Mouse (Mus musculus) kidney, embryonic 15.5 days (tissue): Measurements from ENCODE around the gene Gm4340. TPM values are rescaled to one million over a fixed set of nuclear protein-coding genes. Genes with fewer than 3 reads are reported as not detected.
"Not testable (repeated sequence)": the region's sequence is repeated elsewhere in the genome, so short reads cannot be mapped to it uniquely, and the experiment has no call there.

Experiments
- ATAC-seq: fragments of 200-750 bp; cut with Nextera tagmentation; replicated peaks from 2 replicates; pipeline ENCODE4 v1.8.0; 2017; ENCODE audit warnings: moderate TSS enrichment; ENCODE audit not compliant: low FRiP score
- H3K27ac ChIP-seq: fragments of 300-500 bp; sonication (generic); 2 replicates; pipeline ENCODE4 v1.5.1; 2015; ENCODE audit warnings: mild to moderate bottlenecking, inconsistent platforms
- H3K27me3 ChIP-seq: fragments of 300-500 bp; sonication (generic); 2 replicates; pipeline ENCODE4 v1.6.1; 2015; ENCODE audit warnings: inconsistent platforms
- H3K36me3 ChIP-seq: fragments of 300-500 bp; sonication (generic); 2 replicates; pipeline ENCODE4 v1.6.1; 2015; ENCODE audit warnings: inconsistent platforms
- H3K4me1 ChIP-seq: fragments of 300-500 bp; sonication (generic); 2 replicates; pipeline ENCODE4 v1.6.1; 2015; ENCODE audit warnings: inconsistent platforms
- H3K4me2 ChIP-seq: fragments of 300-500 bp; sonication (generic); 2 replicates; pipeline ENCODE4 v1.6.1; 2015; ENCODE audit warnings: moderate library complexity, mild to moderate bottlenecking, inconsistent platforms
- H3K4me3 ChIP-seq: fragments of 300-500 bp; sonication (generic); replicated peaks from 2 replicates; pipeline ENCODE4 v1.5.1; 2015; ENCODE audit warnings: mild to moderate bottlenecking, inconsistent platforms
- H3K9ac ChIP-seq: fragments of 300-500 bp; sonication (generic); 2 replicates; pipeline ENCODE4 v1.6.1; 2015; ENCODE audit warnings: mild to moderate bottlenecking, inconsistent platforms
- H3K9me3 ChIP-seq: fragments of 300-500 bp; sonication (generic); replicated peaks from 2 replicates; pipeline ENCODE4 v1.6.1; 2016; ENCODE audit warnings: inconsistent platforms
- WGBS: fragments of 180-500 bp; shearing (Covaris S2); methylation state at CpG from one replicate; pipeline ENCODE4 v1.1.7; 2015; ENCODE audit warnings: mixed read lengths; 5-methylcytosine and 5-hydroxymethylcytosine counted together
- polyA plus RNA-seq: library from polyadenylated mRNA; unstranded; fragments of >200 nt; fragmentation: Nextera tagmentation; extraction: Ambion mirVana; gene quantifications from 2 replicates; pipeline ENCODE4 v1.2.1, GENCODE M21; 2015

Gene Gm4340
- polyA plus RNA-seq = not detected in 2 replicates

DNA sequence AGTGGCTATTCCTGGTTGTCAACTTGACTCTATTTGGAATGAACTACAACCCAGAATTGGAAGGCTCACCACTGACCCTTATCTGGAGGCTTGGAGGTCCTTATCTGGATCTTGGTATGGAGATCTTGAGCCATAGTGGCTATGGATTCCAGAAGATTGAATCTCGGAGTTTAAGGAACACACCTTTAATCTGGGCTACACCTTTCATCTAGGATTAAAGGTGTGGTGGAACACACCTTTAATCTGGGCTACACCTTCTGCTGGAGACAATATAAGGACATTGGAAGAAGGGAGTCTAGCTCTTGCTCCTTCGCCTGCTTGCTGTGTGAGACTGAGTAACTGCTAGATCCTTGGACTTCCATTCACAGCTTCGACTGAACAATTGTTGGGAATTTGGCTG lies at the start of gene Gm4340:
TSS of gene Gm4340 (plus strand) at position 301 of the 400 bp plus-strand sequence.
- H3K9ac ChIP-seq, H3K4me2 ChIP-seq, H3K36me3 ChIP-seq, ATAC-seq, H3K4me1 ChIP-seq, H3K27me3 ChIP-seq, H3K27ac ChIP-seq, H3K4me3 ChIP-seq, H3K9me3 ChIP-seq: not testable (repeated sequence)
- WGBS = no CpG with 5 or more reads among the region's 3 CpGs

DNA sequence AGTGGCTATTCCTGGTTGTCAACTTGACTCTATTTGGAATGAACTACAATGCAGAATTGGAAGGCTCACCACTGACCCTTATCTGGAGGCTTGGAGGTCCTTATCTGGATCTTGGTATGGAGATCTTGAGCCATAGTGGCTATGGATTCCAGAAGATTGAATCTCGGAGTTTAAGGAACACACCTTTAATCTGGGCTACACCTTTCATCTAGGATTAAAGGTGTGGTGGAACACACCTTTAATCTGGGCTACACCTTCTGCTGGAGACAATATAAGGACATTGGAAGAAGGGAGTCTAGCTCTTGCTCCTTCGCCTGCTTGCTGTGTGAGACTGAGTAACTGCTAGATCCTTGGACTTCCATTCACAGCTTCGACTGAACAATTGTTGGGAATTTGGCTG lies 42.6 kb upstream of the Gm4340 start, which contains the start of gene Gm6763:
TSS of gene Gm6763 (plus strand) at position 301 of the 400 bp plus-strand sequence.
- not testable (repeated sequence) for H3K4me2 ChIP-seq

GRCm38 (mm10) chr10:104159706-104160105 lies 34.1 kb upstream of the Gm4340 start, which contains the start of gene Gm8764:
Gene Gm8764, plus strand, starts transcription at chr10:104160006.
- no CpG with 5 or more reads among the region's 3 CpGs for WGBS
- H3K27me3 ChIP-seq, H3K9me3 ChIP-seq, H3K27ac ChIP-seq, ATAC-seq, H3K36me3 ChIP-seq, H3K4me3 ChIP-seq, H3K4me2 ChIP-seq, H3K4me1 ChIP-seq, H3K9ac ChIP-seq: not testable (repeated sequence)

More for the DNA sequence above, 42.6 kb upstream of the Gm4340 start, which contains the start of gene Gm6763:
- H3K9ac ChIP-seq, H3K27ac ChIP-seq, H3K27me3 ChIP-seq, H3K36me3 ChIP-seq, ATAC-seq, H3K4me3 ChIP-seq, H3K4me1 ChIP-seq, H3K9me3 ChIP-seq: not testable (repeated sequence)
- WGBS = no CpG with 5 or more reads among the region's 3 CpGs

DNA sequence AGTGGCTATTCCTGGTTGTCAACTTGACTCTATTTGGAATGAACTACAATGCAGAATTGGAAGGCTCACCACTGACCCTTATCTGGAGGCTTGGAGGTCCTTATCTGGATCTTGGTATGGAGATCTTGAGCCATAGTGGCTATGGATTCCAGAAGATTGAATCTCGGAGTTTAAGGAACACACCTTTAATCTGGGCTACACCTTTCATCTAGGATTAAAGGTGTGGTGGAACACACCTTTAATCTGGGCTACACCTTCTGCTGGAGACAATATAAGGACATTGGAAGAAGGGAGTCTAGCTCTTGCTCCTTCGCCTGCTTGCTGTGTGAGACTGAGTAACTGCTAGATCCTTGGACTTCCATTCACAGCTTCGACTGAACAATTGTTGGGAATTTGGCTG lies 25.6 kb upstream of the Gm4340 start, which contains the start of gene Gm21304:
TSS of gene Gm21304 (plus strand) at position 301 of the 400 bp plus-strand sequence.
- not testable (repeated sequence) for H3K36me3 ChIP-seq, H3K4me1 ChIP-seq, H3K9me3 ChIP-seq, ATAC-seq, H3K9ac ChIP-seq, H3K4me3 ChIP-seq, H3K27ac ChIP-seq, H3K4me2 ChIP-seq, H3K27me3 ChIP-seq
- no CpG with 5 or more reads among the region's 3 CpGs for WGBS

DNA sequence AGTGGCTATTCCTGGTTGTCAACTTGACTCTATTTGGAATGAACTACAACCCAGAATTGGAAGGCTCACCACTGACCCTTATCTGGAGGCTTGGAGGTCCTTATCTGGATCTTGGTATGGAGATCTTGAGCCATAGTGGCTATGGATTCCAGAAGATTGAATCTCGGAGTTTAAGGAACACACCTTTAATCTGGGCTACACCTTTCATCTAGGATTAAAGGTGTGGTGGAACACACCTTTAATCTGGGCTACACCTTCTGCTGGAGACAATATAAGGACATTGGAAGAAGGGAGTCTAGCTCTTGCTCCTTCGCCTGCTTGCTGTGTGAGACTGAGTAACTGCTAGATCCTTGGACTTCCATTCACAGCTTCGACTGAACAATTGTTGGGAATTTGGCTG lies 17.1 kb upstream of the Gm4340 start, which contains the start of gene Gm21312:
TSS of gene Gm21312 (plus strand) at position 301 of the 400 bp plus-strand sequence.
- not testable (repeated sequence) for H3K4me2 ChIP-seq, H3K4me1 ChIP-seq, H3K9me3 ChIP-seq, H3K9ac ChIP-seq, H3K4me3 ChIP-seq, ATAC-seq, H3K36me3 ChIP-seq, H3K27me3 ChIP-seq, H3K27ac ChIP-seq
- no CpG with 5 or more reads among the region's 3 CpGs for WGBS

DNA sequence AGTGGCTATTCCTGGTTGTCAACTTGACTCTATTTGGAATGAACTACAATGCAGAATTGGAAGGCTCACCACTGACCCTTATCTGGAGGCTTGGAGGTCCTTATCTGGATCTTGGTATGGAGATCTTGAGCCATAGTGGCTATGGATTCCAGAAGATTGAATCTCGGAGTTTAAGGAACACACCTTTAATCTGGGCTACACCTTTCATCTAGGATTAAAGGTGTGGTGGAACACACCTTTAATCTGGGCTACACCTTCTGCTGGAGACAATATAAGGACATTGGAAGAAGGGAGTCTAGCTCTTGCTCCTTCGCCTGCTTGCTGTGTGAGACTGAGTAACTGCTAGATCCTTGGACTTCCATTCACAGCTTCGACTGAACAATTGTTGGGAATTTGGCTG lies 8.6 kb upstream of the Gm4340 start, which contains the start of gene Gm20765:
TSS of gene Gm20765 (plus strand) at position 301 of the 400 bp plus-strand sequence.
- not testable (repeated sequence) for H3K4me3 ChIP-seq, H3K9ac ChIP-seq, H3K9me3 ChIP-seq, H3K36me3 ChIP-seq, H3K4me2 ChIP-seq, H3K27ac ChIP-seq, H3K27me3 ChIP-seq, ATAC-seq, H3K4me1 ChIP-seq
- no CpG with 5 or more reads among the region's 3 CpGs for WGBS

DNA sequence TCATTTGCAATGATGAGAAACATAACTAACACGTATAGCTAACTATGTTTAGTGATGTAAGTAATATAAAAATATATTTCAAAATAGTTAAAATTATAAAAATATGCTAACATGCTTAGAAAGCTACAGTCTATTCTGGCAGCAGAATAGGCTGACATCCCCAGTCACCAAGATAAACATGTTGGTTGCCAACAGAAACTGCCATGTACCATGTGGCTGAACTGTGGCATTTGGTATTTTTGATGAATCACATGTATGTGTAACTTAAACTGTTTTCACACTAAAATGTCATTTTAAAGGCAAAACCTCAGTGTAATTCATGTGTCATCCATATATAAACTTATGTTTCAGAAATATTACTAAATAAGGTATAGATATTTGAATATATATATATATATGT lies 15.8 kb downstream of the Gm4340 start:
- Histone ChIP-seq H3K4me1 (no peaks in the 10 kb centered on the region), H3K27ac (no peak overlapping the region), H3K9me3 (no peaks in the 10 kb centered on the region), H3K27me3 (no peaks in the 10 kb centered on the region), H3K4me3 (no peak overlapping the region), H3K4me2 (no peak overlapping the region), H3K9ac (no peak overlapping the region), H3K36me3 (no peaks in the 10 kb centered on the region)
- WGBS = 86% methylated on average over 1 of the region's 1 CpGs
- ATAC-seq = no peak

GRCm38 (mm10) chr10:104210268-104210990 lies 16.6 kb downstream of the Gm4340 start:
- Histone ChIP-seq H3K27ac (no peak overlapping the region), H3K27me3 (no peaks in the 10 kb centered on the region), H3K4me1 (no peaks in the 10 kb centered on the region), H3K36me3 (no peaks in the 10 kb centered on the region), H3K4me3 (no peak overlapping the region), H3K9me3 (no peaks in the 10 kb centered on the region), H3K4me2 (no peak overlapping the region), H3K9ac (no peak overlapping the region)
- no peak for ATAC-seq
- WGBS = 53% methylated on average over 3 of the region's 3 CpGs

DNA sequence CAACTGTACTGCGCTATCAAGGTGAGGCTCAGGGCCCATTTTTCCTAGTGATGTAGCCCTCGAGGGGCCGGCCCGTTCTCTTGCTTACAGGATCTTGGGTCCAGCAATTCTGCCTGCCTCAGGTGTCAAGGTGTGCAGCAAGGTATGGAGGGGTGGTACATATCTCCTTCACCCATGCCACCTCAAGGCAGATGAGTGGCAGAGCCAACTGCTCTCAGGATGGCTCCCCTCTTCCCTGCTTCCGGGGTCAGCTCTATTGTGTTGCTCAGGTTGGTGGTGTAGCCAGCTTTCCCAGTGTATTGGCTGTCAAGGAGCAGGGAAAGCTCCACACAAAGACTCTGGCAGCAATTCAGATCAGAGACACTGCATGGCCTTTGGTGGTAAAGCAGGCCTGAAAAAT lies 20.7 kb downstream of the Gm4340 start:
- Histone ChIP-seq H3K4me3 (no peak overlapping the region), H3K9me3 (no peaks in the 10 kb centered on the region), H3K27ac (no peak overlapping the region), H3K4me2 (no peak overlapping the region), H3K9ac (no peak overlapping the region), H3K4me1 (no peaks in the 10 kb centered on the region), H3K27me3 (no peaks in the 10 kb centered on the region), H3K36me3 (no peaks in the 10 kb centered on the region)
- ATAC-seq = no peak
- 85% methylated on average over 5 of the region's 5 CpGs for WGBS

- Histone ChIP-seq H3K36me3 (no peaks in the 10 kb centered on the region), H3K9me3 (no peaks in the 10 kb centered on the region), H3K27me3 (no peaks in the 10 kb centered on the region), H3K4me2 (no peak overlapping the region), H3K27ac (no peak overlapping the region), H3K4me1 (no peaks in the 10 kb centered on the region), H3K4me3 (no peak overlapping the region), H3K9ac (no peak overlapping the region)
- WGBS = 89% methylated on average over 6 of the region's 6 CpGs
- no peak for ATAC-seq
These were observed 26.6 kb downstream of the Gm4340 start for GRCm38 (mm10) chr10:104220303-104221021.
